Mouse (Mus musculus) induced T-regulatory cell, adult 2 months (primary cell): ENCODE measurements at regions not wholly inside any gene's neighbourhood (a gene's known extent, or its start where the extent isn't known, plus 50 kb on each side); places are given as distances from the start of the nearest gene placed in this dataset.

Source experiments
- DNase-seq: peaks from one replicate; pipeline ENCODE4 v3.0.0-alpha.2; 2012; ENCODE audit warnings: low read depth

DNA sequence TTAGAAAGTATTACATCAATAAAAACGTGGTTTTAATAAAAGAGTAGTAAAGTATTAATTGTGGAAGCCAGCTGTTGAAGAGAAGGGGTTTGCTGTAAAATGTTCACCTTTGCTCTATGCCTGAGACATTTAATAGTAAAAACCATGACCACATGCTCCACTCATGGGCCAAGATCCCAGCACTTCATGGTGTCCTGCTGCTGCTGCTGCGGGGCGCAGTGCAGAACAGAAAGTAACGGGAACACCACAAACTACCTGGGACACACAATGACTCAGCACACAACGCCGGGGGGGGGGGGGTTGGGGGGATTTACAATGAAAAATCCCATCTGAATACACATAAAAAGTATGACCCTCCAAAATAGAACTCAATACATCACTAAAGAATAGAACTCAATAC lies 124.8 kb upstream of the Klf14 start:
- DNase-seq: no peak

DNA sequence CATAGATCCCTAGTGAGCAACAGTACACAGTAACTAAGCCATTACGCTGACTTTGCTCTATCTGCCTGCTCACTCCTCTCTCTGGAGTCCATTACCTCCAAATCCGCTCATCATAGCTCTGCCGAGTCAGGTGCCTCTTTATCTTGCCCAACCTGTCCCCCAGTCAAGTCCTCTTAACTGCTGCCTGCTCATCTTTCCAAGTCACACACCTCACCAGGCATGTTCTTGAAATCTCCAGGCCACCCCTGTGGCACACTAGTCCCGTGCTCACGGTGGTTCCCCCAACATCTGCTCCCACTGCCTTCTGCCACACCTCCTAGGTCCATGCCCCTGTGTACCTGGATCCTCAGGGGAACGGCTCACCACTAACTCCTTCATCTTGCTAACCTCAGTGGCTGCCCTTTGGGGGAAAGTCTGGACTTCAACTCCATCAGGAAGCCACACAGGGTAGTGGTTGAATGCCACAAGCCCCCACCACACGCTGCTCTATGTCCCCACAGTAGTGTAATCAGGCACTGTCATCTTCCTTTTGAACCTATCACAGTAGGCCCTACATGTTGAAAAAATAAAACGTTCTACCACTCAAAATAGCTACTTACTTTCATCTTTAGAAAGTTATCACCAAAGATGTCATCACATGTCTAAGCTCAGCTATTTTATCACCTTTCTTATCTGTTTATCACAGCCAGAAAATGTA lies 126.3 kb upstream of the Klf14 start:
- peak; percentile 81 for DNase-seq

DNA sequence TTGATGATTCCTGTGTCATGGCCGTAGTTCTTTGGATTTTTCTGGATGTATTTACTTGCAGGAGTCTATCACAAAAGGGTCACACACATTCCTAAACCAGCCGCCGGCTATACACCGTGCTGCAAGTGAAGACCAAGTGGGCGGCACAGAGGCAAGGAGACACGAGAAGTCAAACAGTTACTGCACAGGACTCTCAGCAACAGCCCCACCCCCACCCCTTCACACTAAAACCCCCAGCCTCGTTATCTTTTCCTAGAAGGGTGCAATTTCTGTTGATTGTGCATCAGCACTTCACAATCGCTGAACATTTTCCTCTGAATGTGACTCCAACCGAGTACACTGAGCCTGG lies 126.9 kb upstream of the Klf14 start:
- DNase-seq: peak; percentile 80

DNA sequence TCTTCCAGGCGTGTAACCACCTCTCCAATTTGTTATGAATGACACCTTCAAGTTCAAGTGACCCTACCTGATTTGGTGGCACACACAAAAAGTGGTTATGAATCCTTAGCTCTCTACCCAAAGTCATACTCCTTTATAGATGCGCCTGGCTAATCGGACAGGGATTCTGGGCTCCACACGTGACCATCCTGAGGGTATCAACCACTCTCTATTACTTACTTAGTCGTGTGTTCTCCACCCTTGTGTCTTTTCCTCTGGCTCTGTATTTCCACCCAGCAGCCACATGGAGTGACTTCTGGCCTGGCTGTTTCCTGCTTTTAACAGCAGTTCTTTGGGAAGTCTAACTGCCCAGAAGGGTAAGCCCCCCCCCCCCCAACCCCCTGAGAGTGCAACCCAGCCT lies 127.4 kb upstream of the Klf14 start:
- no peak for DNase-seq

DNA sequence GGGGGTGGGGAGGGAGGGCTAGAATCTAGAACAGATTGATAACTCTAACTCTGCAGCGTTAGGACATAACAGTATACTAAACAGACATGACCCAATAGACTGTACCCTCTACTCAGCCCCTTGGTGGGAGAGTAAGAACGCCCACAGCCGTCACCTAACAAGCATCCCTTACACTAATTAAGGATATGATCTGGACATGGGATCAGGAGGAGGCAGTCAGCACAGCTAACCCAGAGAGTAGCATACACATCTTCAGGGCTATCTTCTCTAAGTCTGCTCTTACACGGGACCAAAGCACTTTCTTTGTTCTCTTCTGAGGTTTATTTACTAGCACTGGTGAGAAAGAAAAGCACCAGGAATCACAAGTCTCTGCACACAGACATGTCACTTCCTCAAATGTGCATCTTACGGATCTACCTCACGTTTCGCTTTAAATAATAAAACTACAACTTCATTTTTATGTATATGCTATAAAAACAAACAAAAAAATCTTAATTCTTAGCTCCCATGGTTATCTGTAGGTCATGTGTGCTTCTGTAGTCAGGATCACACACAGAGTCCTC lies 128.0 kb upstream of the Klf14 start:
- peak; percentile 52 for DNase-seq

DNA sequence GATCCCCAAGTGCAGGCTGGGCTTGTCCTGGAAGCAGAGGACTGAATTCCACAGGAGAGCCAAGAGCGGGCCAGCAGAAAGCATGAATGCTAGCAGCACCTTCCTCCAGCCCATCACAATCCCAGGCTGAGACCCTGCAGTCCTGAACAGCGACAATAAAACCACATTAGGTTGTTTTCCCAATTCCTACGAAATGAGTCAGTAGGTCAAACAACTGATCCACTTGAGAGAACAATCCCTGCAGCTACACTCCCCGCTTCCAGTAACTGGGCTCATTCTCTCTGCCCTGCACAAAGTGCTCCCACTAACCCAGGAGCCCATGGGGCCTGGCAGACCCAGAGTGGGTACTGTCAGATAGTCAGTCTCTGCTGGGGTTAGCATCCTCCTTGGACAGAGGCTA lies 128.6 kb upstream of the Klf14 start:
- no peak for DNase-seq

DNA sequence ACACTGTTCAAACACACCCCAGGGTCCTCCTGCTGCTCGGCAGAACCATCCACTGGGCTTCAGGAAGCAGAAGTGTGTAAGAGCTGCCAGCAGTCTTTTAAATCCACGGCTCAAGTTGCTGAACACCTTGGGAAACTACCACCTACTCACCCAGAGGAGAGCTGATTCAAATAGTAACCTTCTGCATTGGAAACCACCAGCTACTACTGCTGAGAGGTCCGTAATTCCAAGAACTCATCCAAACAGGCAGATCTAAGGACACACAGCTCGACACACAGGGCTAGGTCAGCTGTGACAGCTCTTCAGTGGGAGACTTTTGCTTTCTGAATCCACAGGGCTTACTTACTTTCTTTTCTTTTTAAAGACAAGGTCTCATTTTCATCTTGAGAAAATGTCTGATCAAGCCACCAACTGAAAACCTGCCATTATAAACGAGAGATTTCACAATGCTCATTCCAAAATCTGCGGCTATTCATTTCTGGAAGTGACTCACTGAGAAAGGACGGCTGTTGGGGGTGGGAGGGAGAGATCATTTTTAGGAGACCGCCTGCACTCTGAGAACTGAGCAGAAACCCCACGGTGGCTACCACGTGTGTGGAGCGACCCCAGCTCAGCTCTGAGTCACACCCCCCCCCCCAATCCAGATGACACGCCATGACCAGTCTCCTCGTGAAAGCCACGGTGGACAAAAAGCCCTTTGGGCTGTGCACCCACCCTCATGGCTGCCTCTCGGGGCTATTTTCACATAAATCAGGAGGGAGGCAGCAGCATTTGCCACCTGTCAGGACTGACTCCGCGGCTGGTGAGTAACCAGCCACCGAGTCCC lies 129.5 kb upstream of the Klf14 start:
- peak; percentile 75 for DNase-seq

DNA sequence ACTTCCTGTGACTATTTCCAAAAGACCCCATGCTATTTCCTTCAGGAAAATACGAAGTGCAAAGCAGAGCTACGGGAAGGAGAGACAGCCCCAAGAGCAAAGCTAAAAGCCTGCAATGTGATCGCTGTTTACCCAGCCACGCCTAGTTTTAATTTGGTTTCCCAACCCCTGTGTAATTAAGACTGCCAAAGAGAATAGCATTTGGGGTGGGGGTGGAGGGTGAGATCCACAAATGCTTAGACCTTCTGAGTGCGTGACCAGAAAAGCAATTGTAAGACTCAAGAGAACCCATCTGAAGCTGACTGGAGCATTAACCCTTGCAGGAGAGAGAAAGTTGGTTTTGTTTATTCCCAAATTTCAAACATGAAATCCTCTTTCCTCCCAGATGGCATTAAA lies 130.1 kb upstream of the Klf14 start:
- DNase-seq: no peak

DNA sequence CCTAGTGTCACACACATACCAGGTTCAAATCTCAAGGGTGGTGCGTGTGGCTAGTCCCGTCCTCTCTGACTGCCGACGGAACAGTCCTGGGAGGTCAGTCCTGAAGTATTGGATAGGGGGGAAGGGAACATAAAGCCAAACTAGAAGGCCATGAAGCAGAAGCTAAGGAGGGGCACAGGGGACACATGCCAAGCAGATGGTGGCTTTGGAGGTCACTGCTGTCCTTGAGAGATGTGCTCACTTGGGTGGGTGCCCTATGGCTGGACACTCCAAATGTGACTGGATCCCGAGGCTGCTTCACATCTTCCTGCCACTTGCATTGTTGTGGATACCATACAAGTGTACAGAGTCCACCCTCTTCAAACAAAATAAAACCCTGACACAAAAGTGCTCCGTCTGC lies 131.4 kb upstream of the Klf14 start:
- DNase-seq: no peak

DNA sequence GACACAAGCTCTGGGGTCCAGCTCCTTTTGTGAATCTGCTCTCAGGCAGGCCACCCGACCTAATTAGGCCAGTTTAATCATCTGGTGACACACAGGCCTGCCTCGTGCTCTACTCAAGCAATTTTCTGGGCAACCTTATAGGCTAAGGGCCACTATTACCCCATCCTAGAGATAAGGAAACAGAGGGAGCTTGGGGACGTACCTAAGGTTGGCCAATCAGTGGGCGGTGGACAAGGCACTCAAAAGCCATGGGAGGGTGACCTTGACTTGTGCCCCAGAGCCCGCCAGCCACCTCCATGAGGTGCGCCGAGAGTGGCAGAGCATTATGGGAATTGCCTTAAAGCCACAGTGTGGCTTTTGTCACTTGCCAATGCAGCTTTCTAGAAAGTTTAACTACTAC lies 131.9 kb upstream of the Klf14 start:
- DNase-seq: no peak

DNA sequence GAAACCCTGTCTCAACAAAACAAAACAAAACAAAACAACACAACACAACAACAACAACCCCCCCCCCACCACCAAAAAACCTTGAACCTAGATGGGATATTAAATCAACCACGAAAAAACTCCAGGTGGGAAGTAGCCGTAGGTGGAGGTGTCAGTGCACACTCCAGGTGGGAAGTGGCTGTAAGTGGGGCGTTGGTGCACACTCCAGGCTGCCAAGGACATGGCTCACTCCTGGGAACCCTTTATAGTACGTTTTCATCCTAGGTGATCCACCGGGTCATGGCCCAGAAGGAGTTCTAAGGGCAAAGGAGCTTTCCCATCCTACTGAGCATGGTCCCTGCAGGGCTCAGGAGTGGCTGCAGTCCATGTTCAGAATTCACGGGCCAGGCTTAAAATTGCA lies 133.4 kb upstream of the Klf14 start:
- DNase-seq: no peak

DNA sequence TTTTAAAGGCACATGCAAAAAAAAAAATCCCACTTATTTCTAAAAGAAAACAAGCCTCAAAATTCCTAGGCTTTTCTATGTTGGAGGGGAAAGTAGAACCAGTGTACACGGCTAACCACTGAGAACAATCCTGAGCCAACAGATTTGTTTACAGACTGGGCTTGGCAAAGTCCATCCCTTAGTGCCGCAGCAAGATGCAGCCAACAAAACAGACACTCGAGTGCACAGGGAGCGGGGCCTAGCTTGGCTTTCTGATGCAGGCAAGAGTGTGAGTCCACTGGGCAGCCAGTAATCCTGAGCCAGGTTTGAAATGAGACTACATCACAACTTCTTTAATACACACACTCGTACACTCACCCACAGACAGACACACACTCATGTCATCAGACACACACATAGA lies 133.9 kb upstream of the Klf14 start:
- no peak for DNase-seq

DNA sequence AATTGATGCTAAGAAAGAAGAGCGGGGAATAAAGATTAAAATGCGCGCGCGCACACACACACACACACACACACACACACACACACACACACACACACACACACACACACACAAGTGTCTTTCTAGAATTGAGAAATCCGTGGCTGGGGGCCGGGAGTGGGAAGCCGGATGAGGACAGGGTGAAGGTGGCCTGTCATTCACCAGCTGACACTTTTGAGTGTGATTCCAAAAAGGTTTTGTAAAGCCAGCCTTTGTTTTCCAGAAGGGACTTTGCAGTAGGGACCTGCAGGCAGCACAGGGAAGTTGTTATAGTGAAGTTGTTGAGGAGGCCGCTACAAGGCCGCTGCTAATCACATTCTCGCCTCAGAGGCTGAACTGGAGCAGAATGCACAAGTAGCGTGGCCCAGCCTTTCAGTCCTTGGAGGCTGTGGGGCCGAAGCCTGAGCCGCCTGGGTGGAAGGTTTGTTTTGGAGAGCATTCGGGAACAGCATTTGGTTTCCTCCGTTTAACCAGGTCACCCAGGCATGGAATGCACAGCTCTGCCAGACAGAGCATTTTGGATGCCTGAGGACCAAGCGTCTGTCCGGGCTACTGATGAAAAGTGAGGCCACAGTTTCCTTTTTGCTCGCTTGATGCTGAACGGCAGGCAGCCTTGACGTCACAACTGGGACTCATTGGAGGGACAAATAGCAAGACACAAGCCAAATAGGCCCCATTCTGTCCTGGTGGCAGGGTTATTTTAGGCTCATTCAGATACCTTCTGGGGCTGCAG lies 137.3 kb upstream of the Klf14 start:
- no peak for DNase-seq

DNA sequence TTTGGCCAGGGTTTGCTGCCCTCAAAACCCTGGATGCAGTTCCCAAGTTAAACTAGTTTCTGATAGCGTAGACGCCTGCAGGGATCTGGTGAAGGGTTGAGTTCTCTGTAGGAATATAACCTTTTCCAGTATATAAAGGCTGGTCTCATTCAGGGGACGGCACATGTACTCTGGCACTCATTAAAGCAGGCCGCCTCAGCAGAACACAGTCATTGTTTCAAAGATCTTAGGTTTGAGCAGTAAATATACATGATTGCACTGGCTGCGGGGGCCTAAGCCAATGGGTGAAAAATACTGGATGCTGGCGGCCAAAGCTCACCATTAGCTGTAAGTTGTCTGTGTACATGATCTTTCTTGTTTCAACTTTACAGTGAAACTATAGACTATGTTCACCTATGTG lies 137.9 kb upstream of the Klf14 start:
- no peak for DNase-seq

DNA sequence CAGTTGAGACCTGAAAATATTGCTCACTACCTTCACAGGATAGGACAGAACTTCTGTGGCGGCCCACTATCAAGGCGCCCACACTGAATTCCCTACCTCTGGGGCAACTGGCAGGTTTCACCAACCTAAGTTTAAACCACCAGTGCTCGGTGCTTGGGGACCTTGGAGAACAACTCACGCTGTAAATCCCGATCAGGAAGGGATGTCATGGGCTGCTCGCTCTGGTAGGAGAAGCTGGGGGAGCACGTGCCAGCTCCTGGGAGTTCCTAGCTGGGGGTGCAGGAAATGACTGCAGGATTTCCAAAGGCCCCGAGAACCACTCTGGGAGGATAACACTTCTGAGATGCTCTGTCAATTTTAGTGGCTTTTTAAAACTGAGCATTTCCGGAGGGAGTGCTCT lies 138.4 kb upstream of the Klf14 start:
- DNase-seq: no peak

DNA sequence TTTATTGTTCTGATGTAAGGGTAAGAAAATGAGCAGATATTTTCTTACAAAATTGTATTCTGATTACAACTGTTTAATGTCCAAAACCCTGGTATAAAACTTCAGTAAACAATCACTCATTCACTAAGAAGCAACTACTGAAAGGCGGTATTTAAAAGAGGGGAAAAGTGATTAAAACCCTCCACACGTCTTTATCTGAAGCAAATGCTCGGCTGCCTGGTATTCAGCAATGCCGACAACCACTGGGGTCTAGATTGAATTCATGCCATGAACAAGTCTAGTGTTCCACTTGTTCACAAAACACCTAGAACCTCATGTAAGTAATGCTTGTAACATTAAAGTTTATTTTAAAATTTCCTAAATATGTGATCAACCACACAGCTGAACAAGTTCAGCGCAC lies 139.2 kb upstream of the Klf14 start:
- no peak for DNase-seq

DNA sequence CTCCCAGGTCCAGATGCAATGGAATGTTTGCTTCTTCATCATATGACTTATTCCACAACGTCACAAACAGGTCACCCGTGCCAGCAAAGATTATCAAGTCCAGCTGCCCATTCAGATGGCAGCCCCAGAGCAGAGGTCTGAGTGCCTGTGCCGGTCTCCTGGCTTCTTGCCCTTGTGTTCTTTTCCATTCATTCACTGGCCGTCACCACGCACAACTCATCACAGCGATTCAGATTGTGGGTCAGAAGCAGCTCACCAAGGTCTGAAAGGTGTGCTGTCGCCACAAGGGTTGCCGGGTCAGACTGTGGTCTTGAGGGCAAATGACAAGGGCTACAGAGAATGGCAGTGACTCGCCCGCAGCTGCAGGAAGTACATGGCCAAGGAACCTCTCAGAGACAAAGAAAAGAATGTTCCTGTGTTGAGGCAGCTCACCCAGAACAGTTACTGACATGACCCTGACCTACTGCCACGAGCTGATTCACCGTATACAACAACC lies 141.3 kb upstream of the Klf14 start:
- no peak for DNase-seq

DNA sequence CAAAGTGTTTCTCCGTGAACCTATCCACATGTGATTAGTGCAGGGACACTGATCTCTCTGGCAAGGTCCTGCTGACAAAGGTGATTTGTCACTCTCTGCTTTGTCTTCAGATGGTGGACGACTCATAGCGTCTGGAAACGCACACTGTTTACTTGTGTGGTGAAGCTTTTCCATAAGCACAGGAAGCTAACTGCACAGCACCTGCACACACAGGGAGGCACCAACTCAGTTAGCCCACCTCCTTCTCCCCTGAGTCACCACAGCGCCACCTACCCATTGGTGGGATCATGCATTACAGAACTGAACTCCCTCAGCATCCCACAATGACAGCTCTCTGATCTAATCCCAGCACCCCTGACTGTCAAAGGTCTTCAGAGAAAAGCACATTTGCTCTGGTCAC lies 141.9 kb upstream of the Klf14 start:
- peak; percentile 61 for DNase-seq

DNA sequence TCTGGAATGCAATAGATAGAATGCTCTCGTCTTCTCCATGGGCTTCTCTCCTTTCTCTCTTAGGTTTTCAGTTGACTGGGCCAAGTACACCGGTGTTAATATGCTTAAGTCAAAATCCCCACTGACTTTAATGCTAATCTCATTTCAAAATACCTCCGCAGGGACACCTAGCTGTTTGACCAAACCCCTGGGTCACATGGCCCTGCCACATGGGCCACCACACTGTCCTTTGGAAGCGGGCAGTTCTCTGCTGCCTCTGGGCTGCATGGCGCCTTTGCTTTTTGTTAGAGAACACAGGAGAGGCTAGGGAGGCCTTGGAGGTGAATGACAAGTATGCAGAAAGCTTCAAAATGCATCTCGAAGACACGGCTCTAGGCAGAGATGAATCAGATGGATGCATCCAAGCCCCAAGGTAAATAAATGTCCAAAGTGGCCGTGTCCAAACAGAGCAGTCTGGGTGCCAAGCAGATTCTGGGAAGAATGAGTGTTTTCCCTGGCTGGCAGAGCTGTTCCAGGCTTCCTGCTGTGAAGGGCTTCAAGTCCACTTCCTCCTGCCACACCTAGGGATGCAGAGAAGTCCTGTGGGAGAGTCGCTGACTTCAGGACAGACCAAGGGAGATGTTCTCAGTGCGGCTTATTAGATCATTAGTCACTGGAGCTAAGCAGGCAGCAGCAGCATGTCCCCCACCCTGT lies 147.4 kb upstream of the Klf14 start:
- no peak for DNase-seq

DNA sequence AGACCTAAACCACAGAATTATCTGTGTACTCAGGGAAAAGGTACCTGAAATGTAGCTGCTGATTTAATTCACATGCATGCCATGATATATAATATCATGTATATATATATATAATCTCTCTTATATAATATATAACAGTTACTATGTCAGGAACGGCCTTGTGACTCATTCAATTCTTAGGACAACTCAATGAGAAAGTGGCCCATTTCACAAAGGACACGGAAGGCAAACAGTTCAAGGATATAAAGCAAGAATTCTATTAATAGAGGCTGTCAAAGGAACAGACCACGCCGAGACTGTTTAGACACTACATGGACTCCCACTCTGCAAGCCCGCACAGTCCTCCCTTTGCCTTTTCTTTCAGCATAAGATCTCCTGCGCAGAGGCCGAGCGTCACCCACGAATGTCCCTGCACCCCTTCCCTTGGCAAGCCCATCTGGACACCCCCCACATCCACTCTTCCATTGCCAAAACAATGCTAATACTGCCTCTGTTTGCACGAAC lies 148.0 kb upstream of the Klf14 start:
- no peak for DNase-seq

DNA sequence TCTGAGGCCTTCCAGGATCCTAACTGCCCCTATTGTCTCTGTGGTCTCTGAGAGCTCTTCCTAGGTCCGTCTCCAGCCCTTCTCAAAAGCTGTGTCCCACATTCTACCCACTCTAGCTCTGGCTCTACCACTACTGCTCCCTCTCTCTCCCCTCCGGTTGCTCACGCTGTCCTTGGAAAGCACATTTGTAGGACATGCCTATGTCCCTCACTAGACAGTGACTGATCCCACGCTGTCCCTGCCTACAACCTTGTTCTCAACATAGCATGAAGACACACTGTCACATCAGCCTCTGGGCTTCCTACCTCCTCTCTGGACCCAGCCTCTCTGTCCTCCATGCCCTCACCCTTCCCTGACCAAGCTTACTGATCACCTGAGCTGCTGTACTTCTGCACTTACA lies 148.5 kb upstream of the Klf14 start:
- DNase-seq: no peak
